Mouse (Mus musculus): ENCODE results near the gene Relch.

- TF ChIP-seq CTCF (IDR thresholded peaks at IDR 0.05; ENCODE audit: low read depth) (peak; percentile 59), EP300 (optimal IDR thresholded peaks at IDR 0.05) (peak; percentile 99)
These were observed at the start of gene Relch, which contains the start of gene Pign for GRCm38 (mm10) chr1:105663171-105663961.
